Mouse (Mus musculus) E14TG2a.4 (cell line): Measurements from ENCODE around the gene Slc1a7.

Source experiments
- CTCF ChIP-seq: conservative IDR thresholded peaks from 2 replicates; pipeline ENCODE4 v1.5.1; 2014; ENCODE audit warnings: low read length
- NANOG ChIP-seq: IDR thresholded peaks from 2 replicates; pipeline ENCODE4 v1.6.1; 2014; ENCODE audit warnings: borderline replicate concordance, low read length, mixed read lengths

- TF ChIP-seq CTCF (no peak), NANOG (no peak)
Measured at GRCm38 (mm10) chr4:107952845-107953244, 15.3 kb upstream of the Slc1a7 start.
